Mouse (Mus musculus): ENCODE measurements around the gene Mink1.

GRCm38 (mm10) chr11:70645461-70646258 lies 83.0 kb downstream of the Mink1 start:
- TF ChIP-seq ZC3H11A (IDR thresholded peaks at IDR 0.05; ENCODE audit: low read depth, low read length) (no peak), EP300 (IDR thresholded peaks at IDR 0.05; ENCODE audit: low read depth in 1 of 2, low read length in 2 of 2) (no peak), POLR2AphosphoS5 (IDR thresholded peaks at IDR 0.05; ENCODE audit: borderline replicate concordance, low read depth, low read length) (no peak), CTCF (IDR thresholded peaks at IDR 0.05 in 2 of 3, conservative IDR thresholded peaks at IDR 0.05 in 1 of 3; ENCODE audit: control insufficient read depth in 1 of 3, insufficient read depth in 1 of 3, low read depth in 2 of 3, low read length in 3 of 3, poor library complexity in 1 of 3, severe bottlenecking in 1 of 3) (no peak), POLR2A (IDR thresholded peaks at IDR 0.05; ENCODE audit: control insufficient read depth in 1 of 2, insufficient read depth in 1 of 2, low read depth in 1 of 2, low read length in 2 of 2, poor library complexity in 1 of 2) (no peak)

Measured in MEL (cell line).